Mouse (Mus musculus) lung, adult 2 months (tissue): Measurements from ENCODE around the gene Dzip1l.

Experiments
- CTCF ChIP-seq: fragments of 200-500 bp; IDR thresholded peaks from 2 replicates; pipeline ENCODE4 v1.5.1; 2011; ENCODE audit warnings: mild to moderate bottlenecking, low read length, control low read depth; ENCODE audit not compliant: insufficient read depth
- POLR2A ChIP-seq: fragments of 200-500 bp; IDR thresholded peaks from 2 replicates; pipeline ENCODE4 v1.6.1; 2011; ENCODE audit warnings: low read depth, mild to moderate bottlenecking, control low read depth, low read length, borderline replicate concordance; ENCODE audit errors: extremely low read depth

DNA sequence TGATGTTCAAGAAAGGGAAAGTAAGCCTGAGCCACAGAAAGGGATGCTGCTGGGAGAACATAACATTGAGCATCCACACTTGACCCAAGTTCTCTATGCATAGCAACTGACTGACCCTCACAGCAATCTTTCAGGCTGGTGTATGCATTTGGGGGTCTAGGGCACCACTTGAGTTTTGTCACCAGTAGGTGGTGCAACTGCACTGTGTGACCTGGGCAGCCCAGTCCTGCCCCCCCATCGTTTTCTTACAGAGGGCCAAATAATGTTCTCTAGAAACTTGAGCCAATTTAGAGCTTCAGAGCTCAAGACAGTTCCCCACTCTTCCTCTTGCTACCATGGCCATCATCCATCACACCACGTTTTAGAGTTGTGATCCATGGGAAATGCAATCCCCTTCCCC, 42.3 kb downstream of the Dzip1l start:
- TF ChIP-seq CTCF (peak; percentile 47; the same call in 1 of the 2 replicates), POLR2A (no peak)
